Mouse (Mus musculus) midbrain, embryonic 14.5 days (tissue): Measurements from ENCODE around the gene Nfix. TPM values are rescaled to one million over a fixed set of nuclear protein-coding genes. Genes with fewer than 3 reads are reported as not detected.
A peak's percentile ranks its signal among the peaks of the same experiment; 100 is the strongest.

Experiments
- ATAC-seq: fragments of 200-750 bp; cut with Nextera tagmentation; 2 replicates; pipeline ENCODE4 v1.8.0; 2017; ENCODE audit warnings: moderate number of reproducible peaks, moderate library complexity; ENCODE audit not compliant: low FRiP score, low TSS enrichment
- DNase-seq: peaks from one replicate; pipeline ENCODE4 v3.0.0-alpha.2; 2015
- H3K27ac ChIP-seq: fragments of 300-500 bp; sonication (generic); replicated peaks from 2 replicates; pipeline ENCODE4 v1.5.1; 2014; ENCODE audit warnings: mild to moderate bottlenecking, low read depth, low read length, moderate library complexity
- H3K27me3 ChIP-seq: fragments of 300-500 bp; sonication (generic); 2 replicates; pipeline ENCODE4 v1.6.1; 2014; ENCODE audit warnings: low read length, control low read depth, mixed read lengths; ENCODE audit not compliant: control insufficient read depth, insufficient read depth
- H3K36me3 ChIP-seq: fragments of 300-500 bp; sonication (generic); 2 replicates; pipeline ENCODE4 v1.6.1; 2014; ENCODE audit warnings: low read length, control low read depth; ENCODE audit not compliant: control insufficient read depth, insufficient read depth
- H3K4me1 ChIP-seq: fragments of 300-500 bp; sonication (generic); 2 replicates; pipeline ENCODE4 v1.6.1; 2014; ENCODE audit warnings: mild to moderate bottlenecking, antibody characterized with exemption, low read length, control low read depth; ENCODE audit not compliant: control insufficient read depth, insufficient read depth
- H3K4me2 ChIP-seq: fragments of 300-500 bp; sonication (generic); 2 replicates; pipeline ENCODE4 v1.6.1; 2014; ENCODE audit warnings: mild to moderate bottlenecking, low read length, moderate library complexity
- H3K4me3 ChIP-seq: fragments of 300-500 bp; sonication (generic); replicated peaks from 2 replicates; pipeline ENCODE4 v1.5.1; 2014; ENCODE audit warnings: low read depth, low read length
- H3K9ac ChIP-seq: fragments of 300-500 bp; sonication (generic); replicated peaks from 2 replicates; pipeline ENCODE4 v1.6.1; 2014; ENCODE audit warnings: mild to moderate bottlenecking, low read length, moderate library complexity
- H3K9me3 ChIP-seq: fragments of 300-500 bp; sonication (generic); 2 replicates; pipeline ENCODE4 v1.6.1; 2016; ENCODE audit warnings: low read length, control low read depth, mixed read lengths; ENCODE audit not compliant: control insufficient read depth
- WGBS: fragments of 180-500 bp; shearing (Covaris S2); extraction: QIAGEN DNeasy Blood & Tissue Kit; methylation state at CpG from one replicate; pipeline ENCODE4 v1.1.7; 2014; 5-methylcytosine and 5-hydroxymethylcytosine counted together
- polyA plus RNA-seq: library from polyadenylated mRNA; unstranded; fragments of >200 nt; fragmentation: Nextera tagmentation; extraction: Ambion mirVana; gene quantifications from 2 replicates; pipeline ENCODE4 v1.2.1, GENCODE M21; 2014

Nfix gene
- polyA plus RNA-seq, 1 experiment from 2014 or later: 45.9 TPM

DNA sequence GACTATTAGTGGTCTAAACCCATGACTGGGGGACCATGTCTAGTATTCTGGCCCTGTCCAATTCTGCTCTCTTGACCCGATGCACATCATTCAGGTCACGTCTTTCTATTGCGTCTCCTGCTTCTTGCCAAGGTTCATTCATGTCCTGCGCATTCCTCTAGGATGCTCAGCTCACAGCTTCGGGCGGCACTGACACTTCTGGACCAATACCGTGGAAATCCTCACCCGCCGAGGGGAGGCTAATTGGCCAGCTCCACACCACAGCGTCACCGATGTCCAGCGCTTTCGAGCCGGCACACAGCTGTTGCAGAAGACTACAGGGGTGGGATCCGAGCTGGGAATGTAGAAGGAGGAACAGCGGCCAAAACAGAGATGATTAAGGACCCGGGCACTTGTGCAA lies 16.0 kb upstream of the Nfix start:
- no peak overlapping the region for H3K27ac ChIP-seq
- H3K27me3 ChIP-seq: peaks cover 15% of the 10 kb centered on the region; the same call in 1 of the 2 replicates
- no peak for ATAC-seq
- H3K4me3 ChIP-seq: no peak overlapping the region
- no peaks in the 10 kb centered on the region for H3K9me3 ChIP-seq
- no peak for DNase-seq
- H3K4me1 ChIP-seq: peaks cover 13% of the 10 kb centered on the region
- H3K9ac ChIP-seq: no peak overlapping the region
- H3K4me2 ChIP-seq: no peak overlapping the region
- 81% methylated on average over 17 of the region's 17 CpGs for WGBS
- no peaks in the 10 kb centered on the region for H3K36me3 ChIP-seq

- Histone ChIP-seq H3K36me3 (no peaks in the 10 kb centered on the region), H3K9me3 (no peaks in the 10 kb centered on the region), H3K27ac (peak overlapping the region; percentile 66; the same call in 1 of the 2 replicates), H3K4me2 (no peak overlapping the region), H3K27me3 (peaks cover 15% of the 10 kb centered on the region; the same call in 1 of the 2 replicates), H3K4me1 (peaks cover 13% of the 10 kb centered on the region), H3K4me3 (no peak overlapping the region), H3K9ac (no peak overlapping the region)
- peak; percentile 24; the same call in 1 of the 2 replicates for ATAC-seq
- WGBS: 11% methylated on average over 9 of the region's 9 CpGs
- peak; percentile 89 for DNase-seq
Measured at GRCm38 (mm10) chr8:84815547-84815946, 15.4 kb upstream of the Nfix start.

DNA sequence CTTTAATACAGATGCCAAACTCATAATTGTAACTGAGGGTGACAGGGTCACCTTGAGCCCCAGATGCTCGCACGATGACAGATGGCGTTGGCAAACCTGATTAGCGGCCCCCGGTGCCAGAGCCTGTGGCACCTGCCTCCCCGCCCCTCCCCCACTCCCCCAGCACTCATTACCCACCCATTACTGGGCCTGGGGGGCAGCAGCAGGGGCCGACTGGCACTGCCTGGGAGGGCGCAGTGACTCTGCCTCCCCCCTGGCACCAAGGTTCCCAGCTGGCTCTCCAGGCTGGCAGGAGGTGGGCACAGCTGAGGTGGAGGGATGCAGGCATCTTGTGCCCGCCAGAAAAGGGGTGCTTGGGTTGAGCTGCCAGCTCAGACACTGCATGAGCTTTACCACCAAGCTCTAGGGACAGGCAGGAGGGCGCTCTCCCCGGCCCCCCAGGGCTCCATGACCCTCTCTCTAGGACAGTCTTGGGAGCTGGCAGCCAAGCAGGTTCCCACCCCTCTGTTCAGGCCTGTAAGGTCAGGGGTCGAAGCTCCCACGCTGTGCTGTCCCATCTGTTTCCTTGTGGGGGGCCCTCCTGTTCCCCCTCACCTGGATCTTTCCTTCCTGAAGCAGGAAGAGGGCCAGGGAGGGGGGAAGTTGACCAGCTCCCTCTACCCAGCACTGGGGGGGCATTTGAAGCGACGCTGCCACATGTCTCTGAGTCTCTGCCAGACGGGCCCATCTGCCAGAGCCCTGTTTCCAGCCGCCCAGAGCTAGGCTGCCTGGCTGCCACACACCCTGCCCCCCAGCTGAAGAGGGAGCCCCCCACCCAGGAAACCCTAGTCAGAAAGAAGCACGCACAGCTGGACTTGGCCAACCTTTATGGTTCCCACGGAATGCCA lies 14.7 kb upstream of the Nfix start:
- H3K9ac ChIP-seq: no peak overlapping the region; the same call in 1 of the 2 replicates
- DNase-seq: peak; percentile 71

DNA sequence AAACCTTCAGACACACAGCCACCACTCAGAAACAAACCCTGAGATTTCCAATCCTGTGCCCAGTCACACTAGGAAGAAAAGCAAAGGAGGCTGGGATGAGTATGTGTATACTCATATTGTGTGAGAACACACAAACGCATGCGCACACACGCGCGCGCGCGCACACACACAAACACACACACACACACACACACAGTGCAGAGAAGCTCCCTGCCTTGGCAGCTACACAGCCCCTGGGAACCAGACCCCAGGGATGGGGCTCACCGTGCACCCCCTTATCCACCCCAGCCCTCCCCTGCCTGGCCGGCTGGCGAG lies 14.1 kb upstream of the Nfix start:
- H3K9ac ChIP-seq: no peak overlapping the region
- ATAC-seq (no peak; the same call in 1 of the 2 replicates), DNase-seq (no peak)
- H3K4me1 ChIP-seq: peaks cover 20% of the 10 kb centered on the region
- no peak overlapping the region for H3K4me2 ChIP-seq
- no peaks in the 10 kb centered on the region for H3K36me3 ChIP-seq
- H3K27me3 ChIP-seq: peaks cover 20% of the 10 kb centered on the region; the same call in 1 of the 2 replicates
- H3K27ac ChIP-seq: peak overlapping the region; percentile 66
- WGBS: 71% methylated on average over 11 of the region's 11 CpGs
- no peak overlapping the region for H3K4me3 ChIP-seq
- H3K9me3 ChIP-seq: no peaks in the 10 kb centered on the region

More for the DNA sequence above, 14.7 kb upstream of the Nfix start:
- ATAC-seq: peak; percentile 31
- 30% methylated on average over 19 of the region's 19 CpGs for WGBS
- H3K4me2 ChIP-seq: no peak overlapping the region
- H3K27ac ChIP-seq: peak overlapping the region; percentile 66
- no peaks in the 10 kb centered on the region for H3K36me3 ChIP-seq
- H3K4me3 ChIP-seq: no peak overlapping the region
- H3K9me3 ChIP-seq: no peaks in the 10 kb centered on the region
- peaks cover 15% of the 10 kb centered on the region; the same call in 1 of the 2 replicates for H3K27me3 ChIP-seq
- peaks cover 16% of the 10 kb centered on the region for H3K4me1 ChIP-seq

DNA sequence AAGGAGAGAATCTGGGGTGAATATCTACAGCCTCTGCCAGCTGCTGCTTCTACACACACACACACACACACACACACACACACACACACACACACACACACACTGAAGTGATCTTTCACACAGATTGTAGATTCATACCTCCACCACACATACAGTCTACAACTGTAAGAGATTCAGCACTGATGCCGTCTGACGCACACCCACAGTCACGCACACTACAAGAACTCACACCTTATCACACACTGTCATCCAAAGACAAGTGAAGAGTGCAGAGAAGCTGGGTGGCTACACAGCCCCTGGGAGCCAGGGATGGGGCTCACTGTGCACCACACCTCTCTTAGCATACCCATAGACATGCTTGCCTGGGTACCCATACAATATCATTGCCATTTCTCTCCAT lies 13.7 kb upstream of the Nfix start:
- 87% methylated on average over 3 of the region's 3 CpGs for WGBS
- Histone ChIP-seq H3K9ac (no peak overlapping the region), H3K9me3 (no peaks in the 10 kb centered on the region), H3K27ac (peak overlapping the region; percentile 66; the same call in 1 of the 2 replicates), H3K4me2 (no peak overlapping the region), H3K4me1 (peaks cover 20% of the 10 kb centered on the region), H3K4me3 (no peak overlapping the region), H3K27me3 (peaks cover 24% of the 10 kb centered on the region; the same call in 1 of the 2 replicates), H3K36me3 (no peaks in the 10 kb centered on the region)
- ATAC-seq (no peak), DNase-seq (no peak)

- no peak overlapping the region for H3K27ac ChIP-seq
Measured at GRCm38 (mm10) chr8:84813059-84813458, 12.9 kb upstream of the Nfix start.

GRCm38 (mm10) chr8:84811303-84811702 lies 11.2 kb upstream of the Nfix start:
- whole genome bisulfite sequencing: 8% methylated on average over 10 of the region's 10 CpGs
- H3K36me3 ChIP-seq: no peaks in the 10 kb centered on the region
- H3K4me1 ChIP-seq: peaks cover 20% of the 10 kb centered on the region
- ATAC-seq (no peak), DNase-seq (no peak)
- H3K27ac ChIP-seq: 0 out of 2 replicates have a peak overlapping the region, but pooled peaks have one; percentile 49
- peak overlapping the region; percentile 52 for H3K4me2 ChIP-seq
- no peaks in the 10 kb centered on the region for H3K9me3 ChIP-seq
- peak overlapping the region; percentile 25 for H3K4me3 ChIP-seq
- H3K27me3 ChIP-seq: peaks cover 33% of the 10 kb centered on the region; the same call in 1 of the 2 replicates
- H3K9ac ChIP-seq: peak overlapping the region; percentile 43

More at GRCm38 (mm10) chr8:84813059-84813458, 12.9 kb upstream of the Nfix start:
- Histone ChIP-seq H3K4me1 (peaks cover 20% of the 10 kb centered on the region), H3K36me3 (no peaks in the 10 kb centered on the region), H3K9me3 (no peaks in the 10 kb centered on the region), H3K4me2 (no peak overlapping the region), H3K4me3 (no peak overlapping the region), H3K27me3 (peaks cover 28% of the 10 kb centered on the region; the same call in 1 of the 2 replicates), H3K9ac (no peak overlapping the region)
- ATAC-seq: no peak
- peak; percentile 93 for DNase-seq
- WGBS: 1% methylated on average over 5 of the region's 5 CpGs

DNA sequence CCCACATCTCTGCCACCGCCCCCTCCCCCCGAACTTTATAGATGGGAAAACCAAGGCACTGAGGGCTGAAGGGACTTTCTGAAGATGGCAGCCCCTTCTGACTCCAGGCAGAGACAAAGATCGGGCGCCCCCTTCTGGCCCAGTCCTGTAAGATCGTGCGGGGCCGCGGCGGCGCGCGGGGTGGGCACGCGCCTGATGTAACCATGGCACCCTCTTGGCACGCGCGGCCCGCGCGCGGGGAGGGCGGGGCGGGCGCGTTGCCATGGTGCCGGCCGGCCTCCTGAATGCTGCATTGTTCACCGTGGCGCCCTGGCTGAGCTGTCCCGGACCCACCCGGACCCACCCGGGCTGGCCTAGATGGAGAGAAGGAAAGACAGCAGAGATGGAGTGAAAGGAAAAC lies 10.8 kb upstream of the Nfix start:
- ATAC-seq (peak; percentile 89), DNase-seq (peak; percentile 96)
- under 1% methylated on average over 32 of the region's 32 CpGs for WGBS
- Histone ChIP-seq H3K9ac (peak overlapping the region; percentile 43), H3K4me2 (peak overlapping the region; percentile 52), H3K4me3 (peak overlapping the region; percentile 25), H3K27ac (0 out of 2 replicates have a peak overlapping the region, but pooled peaks have one; percentile 49), H3K27me3 (peaks cover 37% of the 10 kb centered on the region; the same call in 1 of the 2 replicates), H3K36me3 (no peaks in the 10 kb centered on the region), H3K9me3 (no peaks in the 10 kb centered on the region), H3K4me1 (peaks cover 20% of the 10 kb centered on the region)
